Mouse (Mus musculus): Measurements from ENCODE around the gene Papolb. TPM values are rescaled to one million over a fixed set of nuclear protein-coding genes. Genes with fewer than 3 reads are reported as not detected.

Gene Papolb
- total RNA-seq, 2 experiments from 2014 or later = not detected

DNA sequence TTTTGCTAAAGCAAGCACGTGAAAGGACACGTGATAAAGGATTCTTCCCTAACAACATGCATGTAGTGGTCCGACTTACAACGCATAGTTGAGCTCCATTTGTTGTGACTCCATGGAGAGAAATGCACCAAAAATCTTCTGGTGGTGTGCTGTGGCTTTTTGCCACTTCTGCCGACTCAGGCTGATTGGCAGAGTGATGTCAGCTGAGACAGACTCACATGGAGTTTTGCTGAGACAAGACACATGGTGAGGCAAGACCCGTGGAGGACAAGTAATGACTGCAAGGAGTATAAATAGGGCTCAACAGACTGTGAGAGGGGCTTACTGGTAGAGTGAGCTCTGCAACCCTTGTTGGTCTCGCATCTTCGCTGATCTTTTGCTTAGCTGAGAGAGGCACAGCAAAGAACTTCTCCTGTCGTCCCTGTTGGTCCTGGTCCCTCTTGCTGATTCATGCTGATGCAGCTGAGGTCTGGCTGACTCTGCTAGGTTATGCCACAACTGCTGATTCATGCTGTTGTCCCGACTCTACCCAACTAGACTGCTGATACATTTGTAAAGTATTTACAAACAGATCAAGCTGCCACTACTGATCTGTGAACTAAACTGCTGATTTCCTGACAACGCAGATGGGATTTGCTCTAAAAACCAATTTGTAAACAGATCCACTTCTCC lies 8.5 kb downstream of the Papolb start:
- no peak for ATAC-seq (replicated peaks; ENCODE audit: low FRiP score, low TSS enrichment, poor library complexity, severe bottlenecking)

DNA sequence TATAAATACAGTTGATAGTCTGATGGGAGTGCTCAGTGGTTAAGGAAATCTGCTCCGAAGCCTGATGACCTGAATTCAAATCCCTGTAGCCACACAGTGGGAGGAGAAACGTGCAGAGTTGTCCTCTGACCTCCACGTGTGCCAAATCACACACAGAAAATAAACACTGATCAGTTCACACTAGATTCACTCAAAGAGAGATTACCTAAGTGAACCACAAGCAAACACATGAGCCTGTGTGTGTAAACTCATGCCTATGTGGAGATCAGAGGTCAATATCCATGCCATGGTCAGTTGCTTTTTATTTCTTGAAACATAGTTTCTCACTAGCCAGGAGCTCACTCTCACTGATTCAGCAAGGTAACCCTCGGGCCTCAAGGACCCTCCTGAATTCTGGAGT lies 9.5 kb downstream of the Papolb start:
- ATAC-seq (replicated peaks; ENCODE audit: low FRiP score, low TSS enrichment, poor library complexity, severe bottlenecking) = no peak

DNA sequence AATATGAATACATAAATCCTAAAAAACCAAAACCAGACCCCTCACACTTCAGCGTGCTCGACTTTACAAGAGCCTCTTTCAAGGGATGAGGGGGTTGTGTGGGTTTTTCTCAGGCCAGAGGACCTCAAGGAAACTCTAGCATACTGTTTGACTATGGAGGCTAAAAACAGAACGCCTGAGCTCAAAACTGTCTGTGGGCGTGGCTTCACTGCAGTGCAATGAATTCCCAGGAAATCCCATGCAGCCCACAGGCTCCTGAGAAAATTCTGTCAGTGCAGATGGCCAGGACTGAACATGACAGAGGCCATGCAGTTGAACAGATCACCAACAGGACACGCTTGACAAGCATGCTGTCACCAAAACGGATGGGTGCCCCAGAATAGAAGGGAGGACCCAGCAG lies 10.9 kb downstream of the Papolb start:
- ATAC-seq (replicated peaks; ENCODE audit: low FRiP score, low TSS enrichment, poor library complexity, severe bottlenecking) = no peak

DNA sequence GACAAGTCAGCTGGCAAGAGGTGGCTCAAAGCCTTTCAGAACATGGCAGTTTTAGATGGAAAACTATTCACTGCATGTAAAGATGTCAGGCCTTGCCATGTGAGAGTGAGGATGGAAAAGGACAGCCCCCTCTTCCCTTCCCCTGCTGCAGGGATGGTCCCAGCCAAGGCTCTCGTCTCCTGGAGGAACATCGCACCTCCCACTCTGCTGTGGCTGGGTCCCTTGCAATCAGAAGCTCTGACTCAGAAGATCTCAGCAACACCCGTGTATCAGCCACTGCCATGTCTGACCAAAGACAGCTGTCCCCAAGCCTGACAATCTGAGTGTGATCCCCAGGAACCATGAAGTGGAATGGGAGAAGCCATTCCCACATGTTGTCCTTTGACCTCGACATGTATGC lies 17.8 kb downstream of the Papolb start:
- ATAC-seq (replicated peaks; ENCODE audit: low FRiP score, low TSS enrichment, poor library complexity, severe bottlenecking) = no peak

DNA sequence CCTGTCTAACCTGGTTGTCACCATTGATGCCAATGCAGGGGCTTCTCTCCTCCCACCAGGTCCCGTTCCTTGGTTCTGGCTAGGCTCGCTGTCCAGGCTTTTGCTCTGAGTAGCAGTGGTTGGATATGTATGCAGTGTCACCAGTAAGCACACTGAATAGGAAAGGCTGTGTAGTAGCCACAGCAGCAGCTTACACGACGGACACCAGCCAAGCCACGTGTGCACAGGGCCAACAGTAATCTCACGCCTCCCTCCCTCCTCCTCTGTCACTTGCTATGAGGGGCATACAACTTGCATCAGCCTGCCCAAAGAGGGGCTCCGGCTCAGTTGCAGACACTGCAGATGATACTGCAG lies 19.8 kb downstream of the Papolb start:
- no peak for ATAC-seq (replicated peaks; ENCODE audit: low FRiP score, low TSS enrichment, poor library complexity, severe bottlenecking)

DNA sequence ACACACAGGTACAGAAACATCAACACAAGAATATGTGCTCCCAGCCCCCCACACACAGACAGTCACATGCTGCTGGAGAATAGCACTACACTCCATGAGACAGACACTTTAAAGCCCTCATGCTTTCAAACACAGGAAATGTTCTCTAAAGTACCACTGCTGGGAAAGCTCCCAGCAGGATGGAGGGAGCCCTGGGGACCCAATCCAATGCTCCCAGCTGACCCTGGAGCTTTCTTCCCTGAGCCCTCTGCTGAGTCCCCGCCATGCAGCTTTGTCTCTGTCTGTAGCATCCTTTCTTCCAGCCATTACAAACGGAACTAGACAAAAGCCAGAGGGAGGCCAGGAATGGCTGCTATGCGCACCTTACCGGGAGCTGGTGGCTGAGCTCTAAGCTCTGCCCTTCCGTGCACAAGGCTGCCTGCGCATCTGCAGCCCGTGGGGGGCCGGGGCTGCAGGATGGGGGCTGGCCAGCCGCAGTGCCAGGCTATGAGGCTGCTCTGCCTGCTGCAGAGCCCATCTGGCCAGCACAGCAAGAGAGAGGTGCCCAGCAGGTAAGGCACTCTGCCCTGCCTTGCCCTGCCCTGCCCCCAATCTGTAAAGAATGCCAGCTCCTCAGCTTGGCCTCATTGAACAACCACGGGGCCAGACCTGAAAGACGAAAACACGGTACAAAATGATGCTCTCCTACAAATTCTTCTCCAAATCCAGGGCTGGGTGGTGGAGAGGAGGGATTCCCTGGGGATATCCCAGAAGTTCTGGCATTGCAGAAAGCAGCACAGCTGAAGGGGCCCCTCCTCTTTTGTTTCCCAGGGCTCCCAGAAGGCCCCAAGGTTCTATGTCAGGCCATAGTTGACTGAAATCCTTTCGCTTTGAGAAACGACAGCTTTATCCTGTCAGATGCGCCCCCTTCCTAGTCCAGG lies 20.5 kb downstream of the Papolb start:
- ATAC-seq (replicated peaks; ENCODE audit: low FRiP score, low TSS enrichment, poor library complexity, severe bottlenecking) = no peak

DNA sequence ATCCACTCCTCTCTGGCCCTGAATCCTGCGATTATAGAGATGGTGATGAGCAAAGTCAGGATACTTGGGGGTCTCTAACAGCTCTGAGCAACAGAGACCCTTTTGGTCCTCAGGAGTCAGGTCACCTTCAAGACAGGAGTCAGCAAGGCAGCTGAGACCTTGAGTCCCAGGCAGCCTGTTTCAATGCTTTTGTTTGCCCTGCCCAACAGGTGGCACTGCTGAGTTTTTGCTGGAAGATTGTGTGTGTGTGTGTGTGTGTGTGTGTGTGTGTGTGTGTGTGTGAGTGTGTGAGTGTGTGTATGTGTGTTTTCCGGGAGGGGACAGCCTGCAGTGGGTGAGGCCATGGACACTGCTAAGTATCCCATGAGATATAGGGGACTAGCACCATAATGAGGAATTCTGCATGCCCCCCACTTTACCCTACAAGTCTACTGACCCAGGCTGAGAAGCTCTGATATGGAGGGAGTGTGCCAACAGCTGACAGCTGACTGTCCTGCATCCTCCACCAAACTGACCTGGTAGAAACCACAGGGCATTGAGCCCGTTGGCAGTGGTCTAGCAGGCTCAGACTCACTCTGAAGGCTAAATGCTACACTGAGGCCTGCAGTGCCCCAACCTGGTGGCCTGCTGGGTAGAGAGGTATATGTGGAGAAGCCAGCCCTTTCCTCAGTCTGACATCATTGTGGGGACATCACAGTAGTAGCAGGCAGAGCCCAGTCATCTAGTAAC lies 24.0 kb downstream of the Papolb start:
- no peak for ATAC-seq (replicated peaks; ENCODE audit: low FRiP score, low TSS enrichment, poor library complexity, severe bottlenecking)

DNA sequence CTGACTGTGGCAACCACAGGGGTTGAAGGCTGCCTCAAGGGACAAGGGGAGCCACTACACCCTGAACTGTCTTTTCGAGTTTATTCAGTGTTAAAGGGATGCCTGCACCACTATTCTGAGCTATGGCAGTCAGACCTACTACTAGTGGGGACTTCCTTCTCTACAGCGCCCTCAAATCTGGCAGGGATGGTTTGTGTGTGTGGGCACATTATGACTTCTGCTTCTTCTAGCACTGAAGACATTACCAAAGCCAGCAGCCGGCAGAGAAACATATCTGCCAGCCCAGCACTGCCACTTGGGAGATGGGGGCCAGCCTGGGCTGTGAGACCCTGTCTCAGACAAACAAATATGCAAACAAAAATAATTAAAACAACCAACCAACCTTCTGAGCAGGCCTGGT lies 25.7 kb downstream of the Papolb start:
- ATAC-seq (replicated peaks; ENCODE audit: low FRiP score, low TSS enrichment, poor library complexity, severe bottlenecking) = no peak

DNA sequence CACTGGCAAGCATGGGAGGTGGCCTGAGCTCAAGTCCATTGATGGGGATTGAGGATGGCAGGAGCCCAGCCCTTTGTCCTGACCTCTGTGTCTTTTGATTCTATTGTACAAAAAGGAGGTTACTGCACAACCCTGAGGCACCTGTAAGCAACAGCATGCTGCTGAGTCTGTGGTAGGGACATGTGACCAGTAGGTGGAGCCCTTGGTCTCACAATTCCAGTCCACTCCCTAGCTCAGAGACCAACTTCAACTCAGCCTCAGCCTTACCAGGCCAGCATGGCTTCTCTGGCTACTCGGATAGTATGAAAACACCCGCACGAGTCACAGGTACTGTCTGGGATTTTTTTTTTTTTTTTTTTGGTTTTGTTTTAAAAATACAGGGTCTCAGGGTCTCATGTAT lies 27.5 kb downstream of the Papolb start:
- ATAC-seq (replicated peaks; ENCODE audit: low FRiP score, low TSS enrichment, poor library complexity, severe bottlenecking) = peak; percentile 84

DNA sequence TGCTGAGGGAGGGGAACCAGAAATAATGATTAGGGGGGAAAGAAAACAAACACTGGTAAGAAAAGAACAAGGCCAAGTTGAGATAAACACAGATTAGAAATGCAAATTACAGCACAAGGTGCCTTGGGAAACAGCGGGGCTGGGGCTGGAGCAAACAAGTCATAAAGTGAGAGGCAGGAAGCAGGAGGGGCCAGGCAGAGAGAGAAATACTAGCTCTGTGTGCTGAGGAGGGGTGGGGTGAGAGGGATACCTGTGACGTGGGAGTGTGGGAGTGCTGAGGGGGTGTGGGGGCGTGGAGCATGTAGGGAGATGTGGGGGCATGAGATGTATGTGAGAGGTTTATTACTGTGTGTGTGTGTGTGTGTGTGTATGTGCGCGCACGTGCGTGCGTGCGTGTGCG lies 29.0 kb downstream of the Papolb start:
- ATAC-seq (replicated peaks; ENCODE audit: low FRiP score, low TSS enrichment, poor library complexity, severe bottlenecking) = no peak

DNA sequence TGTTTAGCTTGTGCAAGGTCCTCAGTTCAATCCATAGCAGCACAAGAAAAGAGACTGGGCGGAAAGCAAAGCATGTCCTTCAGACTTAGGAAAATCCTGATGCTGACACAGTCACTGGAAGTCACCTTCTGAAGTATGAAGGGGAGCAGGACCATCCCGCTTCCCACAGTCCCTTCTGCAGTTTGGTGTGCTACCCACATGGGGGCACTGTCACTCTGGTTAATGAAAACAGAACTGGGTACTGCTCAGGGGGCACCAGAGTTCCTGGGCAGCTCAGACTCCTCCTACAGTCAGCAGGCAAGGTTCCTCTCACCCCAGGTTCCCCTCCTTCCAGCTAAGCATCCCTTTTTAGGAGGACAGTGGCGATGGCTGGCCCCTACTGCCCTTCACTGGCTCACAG lies 30.9 kb downstream of the Papolb start:
- peak; percentile 53 for ATAC-seq (replicated peaks; ENCODE audit: low FRiP score, low TSS enrichment, poor library complexity, severe bottlenecking)

DNA sequence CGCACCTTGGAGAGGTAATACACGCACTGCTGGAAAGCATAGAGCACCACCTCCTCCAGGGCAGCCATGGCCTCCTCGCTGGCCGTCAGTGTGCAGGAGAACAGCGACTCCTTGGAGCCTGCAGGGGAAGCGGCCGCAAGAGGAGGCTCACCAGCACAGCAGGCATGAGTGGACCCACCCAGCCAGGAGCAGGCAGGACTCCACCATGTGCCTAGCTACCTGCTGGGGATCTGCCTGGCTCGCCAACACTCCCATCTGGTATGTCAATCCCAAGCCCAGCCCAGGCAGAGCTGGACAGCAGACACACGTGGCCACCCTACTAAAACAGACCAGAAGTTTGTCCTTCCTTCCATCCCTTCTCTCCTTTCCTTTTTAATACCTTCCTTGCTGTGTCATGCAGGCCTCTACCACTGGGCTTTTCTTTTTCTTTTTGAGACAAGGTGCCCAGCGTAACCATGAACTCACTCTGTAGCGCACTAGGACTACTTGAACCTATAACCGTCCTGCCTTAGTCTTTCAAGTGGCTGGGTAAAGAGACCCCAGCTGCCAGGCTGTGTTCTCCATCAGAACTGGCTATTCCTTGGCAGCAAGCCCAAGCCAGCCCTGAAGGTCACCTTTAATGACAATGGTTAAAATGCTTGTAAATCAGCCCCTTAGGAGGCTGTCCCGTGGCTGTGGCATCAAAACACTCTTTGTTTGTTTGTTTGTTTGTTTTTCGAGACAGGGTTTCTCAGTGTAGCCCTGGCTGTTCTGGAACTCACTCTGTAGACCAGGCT lies 34.4 kb downstream of the Papolb start:
- ATAC-seq (replicated peaks; ENCODE audit: low FRiP score, low TSS enrichment, poor library complexity, severe bottlenecking) = no peak

DNA sequence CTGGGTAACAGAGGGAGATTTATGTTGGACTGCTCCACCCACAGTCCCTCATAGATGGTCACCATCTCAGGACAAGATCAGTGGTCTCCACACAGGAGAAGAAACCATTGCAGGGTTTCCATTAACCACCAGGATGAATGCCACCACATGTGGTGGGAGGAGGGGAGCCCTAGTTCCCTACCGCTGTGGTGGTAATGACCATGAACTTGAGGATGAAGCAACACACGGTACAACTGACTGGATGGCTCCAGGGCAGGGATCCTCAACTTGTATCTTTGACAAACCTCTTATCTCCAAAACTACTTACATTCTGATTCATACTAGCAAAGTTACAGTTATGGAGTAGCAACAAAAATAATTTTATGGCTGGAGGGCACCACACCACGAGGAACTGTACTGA lies 36.6 kb downstream of the Papolb start:
- ATAC-seq (replicated peaks; ENCODE audit: low FRiP score, low TSS enrichment, poor library complexity, severe bottlenecking) = no peak

DNA sequence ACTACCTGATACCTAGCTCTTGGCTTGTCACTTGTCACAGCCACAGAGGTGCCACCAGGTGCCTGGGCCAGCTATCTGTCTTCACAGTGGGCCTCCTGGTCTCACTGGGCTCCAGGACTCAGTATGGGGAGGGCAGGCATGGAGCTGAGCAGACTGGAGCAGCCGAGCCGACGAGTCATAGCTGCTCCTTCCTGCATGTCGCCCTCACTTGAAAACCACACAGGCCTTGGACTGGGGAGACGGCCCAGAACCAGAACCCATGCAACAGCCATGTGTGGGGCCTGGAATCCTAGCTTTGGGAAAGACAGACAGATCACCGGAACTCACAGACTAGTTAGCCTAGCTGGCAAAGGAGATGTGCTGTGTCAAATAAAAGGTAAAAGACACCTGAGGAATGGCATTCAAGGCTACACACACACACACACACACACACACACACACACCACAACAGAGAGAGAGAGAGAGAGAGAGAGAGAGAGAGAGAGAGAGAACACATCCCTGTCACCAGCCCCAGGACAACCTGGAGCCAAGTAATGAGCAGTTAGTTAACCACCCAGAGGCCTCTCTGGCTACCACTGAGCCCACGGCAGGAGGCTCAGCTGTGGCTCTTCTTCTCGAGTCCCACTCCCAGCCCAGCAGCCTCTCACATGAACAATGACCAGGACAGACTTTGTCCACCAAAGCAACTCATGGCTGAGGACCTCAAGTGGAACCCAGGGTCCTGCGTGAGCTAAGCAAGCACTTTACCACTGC lies 39.7 kb downstream of the Papolb start:
- no peak for ATAC-seq (replicated peaks; ENCODE audit: low FRiP score, low TSS enrichment, poor library complexity, severe bottlenecking)

DNA sequence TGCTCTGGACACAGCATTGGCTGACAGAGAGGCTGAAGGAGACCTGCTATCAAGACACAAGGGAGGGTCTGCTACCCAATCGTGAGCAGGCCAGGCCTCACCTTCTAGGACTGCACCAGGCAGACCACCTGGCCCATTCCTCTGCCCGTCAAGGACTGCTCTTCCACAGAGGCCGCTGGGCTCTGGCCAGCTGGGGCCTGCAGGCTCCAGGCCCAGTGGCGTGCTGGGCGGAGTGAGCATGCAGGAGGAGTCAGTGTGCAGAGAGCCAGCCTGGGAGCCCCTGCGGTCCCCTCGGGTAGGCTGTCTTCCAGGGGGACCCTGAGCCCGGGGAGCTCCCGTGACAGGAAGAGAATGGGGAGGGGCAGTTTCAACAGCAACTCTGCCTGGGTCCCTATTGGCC lies 43.2 kb downstream of the Papolb start:
- ATAC-seq (replicated peaks; ENCODE audit: low FRiP score, low TSS enrichment, poor library complexity, severe bottlenecking) = no peak

DNA sequence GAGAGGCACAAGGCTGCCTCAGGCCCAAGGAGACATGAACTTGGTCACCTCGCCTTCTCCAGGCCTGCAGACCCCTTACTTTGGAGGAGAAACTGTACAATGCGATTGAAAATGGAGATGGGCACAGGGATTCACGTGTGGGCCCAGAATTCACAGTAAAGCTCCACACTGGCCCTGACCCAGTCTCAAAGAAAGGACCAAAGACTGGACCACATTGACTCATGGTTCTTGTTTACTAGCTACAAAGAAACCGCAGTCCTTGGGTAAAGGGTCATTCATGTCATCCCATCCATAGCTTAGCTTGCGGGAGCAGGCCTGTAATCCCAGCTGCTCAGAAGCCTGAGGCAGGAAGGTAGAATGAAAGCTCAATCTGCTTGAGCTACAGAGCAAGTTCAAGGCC lies 46.3 kb downstream of the Papolb start:
- no peak for ATAC-seq (replicated peaks; ENCODE audit: low FRiP score, low TSS enrichment, poor library complexity, severe bottlenecking)

DNA sequence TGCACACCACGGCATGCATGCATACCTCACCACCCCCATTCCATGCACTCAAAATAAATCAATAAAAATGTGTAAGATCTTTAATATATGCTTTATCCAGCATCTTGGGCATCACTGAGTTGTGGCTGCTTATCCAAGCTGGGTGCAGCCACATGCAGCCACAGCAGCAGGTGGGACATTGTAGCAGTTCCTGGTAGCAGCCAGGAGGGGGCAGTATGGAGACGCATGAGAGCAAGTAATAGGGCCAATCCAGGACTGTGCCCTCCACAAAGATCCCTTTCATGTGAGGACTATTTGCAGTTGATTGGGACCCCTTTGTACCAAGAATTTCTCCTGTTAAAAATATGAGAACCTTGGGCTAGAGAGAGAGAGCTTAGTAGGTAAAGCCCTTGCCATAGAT lies 47.4 kb downstream of the Papolb start:
- ATAC-seq (replicated peaks; ENCODE audit: low FRiP score, low TSS enrichment, poor library complexity, severe bottlenecking) = peak; percentile 38; the same call in 1 of the 2 replicates

DNA sequence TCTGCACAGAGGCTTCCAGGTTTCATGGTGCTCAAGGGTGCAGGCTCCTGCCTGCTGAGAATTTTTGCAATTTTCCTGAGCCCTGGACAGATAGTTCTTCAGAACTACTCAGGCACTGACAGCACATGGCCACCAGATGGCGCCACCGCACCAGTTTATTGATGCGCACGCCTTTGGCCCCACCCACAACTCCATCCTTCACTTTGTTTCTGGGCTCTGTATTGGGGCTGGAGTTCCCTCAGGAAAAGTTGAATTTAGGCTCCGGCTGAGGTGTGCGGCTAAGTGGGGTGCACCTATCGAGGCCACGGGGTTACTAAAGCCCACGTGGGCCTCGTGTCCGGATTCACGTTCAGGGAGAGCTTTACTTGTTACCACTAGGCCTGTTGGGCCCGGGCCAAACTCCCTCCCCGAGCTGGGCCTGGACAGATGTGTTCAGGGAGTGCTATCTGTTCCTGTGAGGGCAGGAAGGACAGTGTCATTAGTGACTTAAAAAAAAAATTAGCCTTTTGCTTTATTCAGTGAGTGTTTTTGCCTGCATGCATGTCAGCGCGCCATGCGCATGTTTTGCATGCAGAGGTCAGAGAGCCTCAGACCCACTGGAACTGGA lies 50.9 kb downstream of the Papolb start:
- peak; percentile 76 for ATAC-seq (replicated peaks; ENCODE audit: low FRiP score, low TSS enrichment, poor library complexity, severe bottlenecking)

Data from megakaryocyte-erythroid progenitor cell, adult 5-6 weeks (primary cell).